Mouse (Mus musculus) brain, embryonic 14.5 days (tissue): ENCODE results near the gene Hoxb3. TPM values are rescaled to one million over a fixed set of nuclear protein-coding genes. Genes with fewer than 3 reads are reported as not detected.

Experiments
- DNase-seq: peaks from one replicate; pipeline ENCODE4 v3.0.0-alpha.2; 2011; ENCODE audit warnings: low read depth
- CTCF ChIP-seq: fragments of 200-500 bp; IDR thresholded peaks from 2 replicates; pipeline ENCODE4 v1.5.1; 2012; ENCODE audit warnings: inconsistent platforms, mild to moderate bottlenecking, moderate library complexity, borderline replicate concordance; ENCODE audit not compliant: insufficient read depth, insufficient read length; ENCODE audit errors: extremely low read depth
- POLR2A ChIP-seq: fragments of 200-500 bp; IDR thresholded peaks from 2 replicates; pipeline ENCODE4 v1.6.1; 2012; ENCODE audit warnings: mild to moderate bottlenecking, inconsistent platforms, borderline replicate concordance; ENCODE audit not compliant: poor library complexity, insufficient read depth, insufficient read length, severe bottlenecking; ENCODE audit errors: extremely low read depth
- polyA plus RNA-seq: library from polyadenylated mRNA; depleted of rRNA; stranded (reverse); fragments of >200 nt; gene quantifications from 2 replicates; pipeline ENCODE4 v1.2.3, GENCODE M21; 2012

Hoxb3 gene
- polyA plus RNA-seq, 1 experiment: 41.7 TPM

DNA sequence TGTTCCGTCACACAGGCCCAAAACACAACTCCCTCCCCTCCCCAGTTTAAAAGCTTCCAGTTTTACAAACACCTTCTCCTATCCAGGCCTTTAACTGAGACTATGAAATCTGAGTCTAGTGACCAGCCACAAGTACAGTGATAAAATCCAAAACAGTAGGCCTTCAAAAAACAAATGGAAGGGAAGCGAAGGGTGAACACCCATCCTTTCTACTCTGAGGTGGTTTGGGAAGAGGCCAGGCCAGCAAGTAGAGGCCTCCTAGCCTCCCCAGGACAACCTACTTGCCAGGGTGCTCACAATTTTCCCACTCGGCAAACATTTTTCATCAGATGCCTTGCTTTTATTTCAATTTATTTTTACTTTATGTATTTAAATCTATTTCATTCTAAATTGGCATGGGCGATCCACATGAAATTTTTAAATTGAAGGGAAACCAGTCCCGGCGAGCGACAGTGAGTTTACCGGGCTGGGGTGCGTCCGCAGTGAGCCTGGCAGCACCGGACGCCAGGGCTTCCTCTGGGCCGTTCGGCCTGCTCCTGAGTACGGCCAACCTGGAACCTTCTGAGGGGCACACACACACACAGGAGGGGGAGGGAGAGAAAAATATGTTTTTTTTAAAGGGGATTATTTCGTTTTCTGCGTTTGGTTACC lies 32.3 kb upstream of the Hoxb3 start:
- TF ChIP-seq POLR2A (no peak), CTCF (no peak)
- DNase-seq: no peak

DNA sequence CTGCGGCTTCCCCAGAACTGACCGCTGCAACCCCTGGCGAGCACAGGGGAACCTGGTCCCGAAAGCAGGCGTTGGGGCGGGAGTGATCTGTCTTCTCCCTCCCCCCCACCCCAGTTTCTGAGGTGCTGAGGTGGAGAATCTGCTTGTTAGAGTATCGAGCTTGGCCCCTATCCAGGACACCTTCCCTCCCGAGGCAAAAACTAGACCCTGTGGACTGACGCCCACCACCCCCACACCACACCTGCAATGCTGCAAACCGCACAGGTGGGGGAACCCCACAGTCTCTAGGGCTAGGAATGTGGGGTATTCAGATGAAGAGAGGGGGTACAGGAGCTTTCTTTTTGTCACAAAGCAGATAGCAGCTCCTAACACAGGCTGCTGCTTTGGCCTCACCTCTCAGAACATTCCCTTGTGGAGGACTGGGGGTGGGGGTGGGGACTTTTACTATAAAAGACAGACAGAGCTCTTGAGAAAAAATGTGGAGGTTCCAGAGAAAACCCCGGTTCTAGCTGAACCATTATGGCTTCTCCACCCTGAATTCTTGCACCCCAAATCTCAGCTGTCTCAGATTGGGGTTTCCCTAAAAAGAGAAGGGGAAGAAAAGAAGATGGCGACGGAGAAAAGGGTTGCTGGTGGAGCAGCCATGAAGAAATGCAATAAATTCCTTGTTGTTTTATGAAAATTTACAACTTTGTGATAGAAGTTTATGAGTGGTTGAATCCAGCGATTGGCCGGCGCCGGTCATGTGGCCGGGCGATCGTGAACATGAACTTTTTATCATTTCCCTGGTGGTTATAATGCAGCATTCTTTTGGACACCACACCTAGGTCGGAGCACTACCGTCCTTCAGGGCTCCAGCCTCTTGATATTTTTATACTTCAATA lies 31.2 kb upstream of the Hoxb3 start, which contains the start of gene Hoxb6:
TSS of gene Hoxb6 (plus strand) at position 796 of the 884 bp plus-strand sequence.
- TF ChIP-seq CTCF (no peak), POLR2A (no peak)
- DNase-seq: no peak

DNA sequence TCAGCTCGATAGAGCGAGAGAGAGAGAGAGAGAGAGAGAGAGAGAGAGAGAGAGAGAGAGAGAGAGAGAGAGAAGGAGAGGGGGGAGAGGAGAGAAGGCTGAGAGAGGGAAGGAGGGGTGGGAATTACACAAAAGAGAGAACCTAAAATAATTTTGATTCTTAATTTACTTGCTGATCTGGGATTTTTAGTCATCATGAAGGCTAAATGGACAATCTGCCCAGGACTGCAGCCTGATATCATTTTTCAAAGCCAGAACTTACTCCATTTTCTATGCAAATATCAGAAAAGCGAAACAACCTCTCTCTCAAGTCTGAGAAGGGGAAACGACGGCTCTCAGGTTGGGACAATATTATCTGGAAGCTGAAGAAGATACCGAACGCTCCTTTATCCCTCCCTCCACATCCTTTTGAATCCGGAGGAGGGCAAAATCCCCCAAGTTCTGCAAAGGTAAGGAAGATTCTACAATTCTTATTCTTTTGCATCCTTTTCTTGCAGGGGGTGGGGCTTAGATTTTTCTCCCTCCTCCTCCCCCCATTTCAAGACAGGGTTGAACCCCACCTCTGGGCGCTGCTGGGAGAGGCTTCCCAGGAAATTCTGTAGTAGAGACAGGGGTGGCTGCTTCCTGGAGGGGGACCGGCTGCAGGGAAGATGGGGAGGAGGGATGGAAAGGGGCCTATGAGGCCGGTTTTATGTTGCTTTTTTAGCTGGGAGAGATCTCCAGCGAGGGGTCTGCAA lies 30.4 kb upstream of the Hoxb3 start:
- DNase-seq: no peak
- TF ChIP-seq CTCF (no peak), POLR2A (no peak)

DNA sequence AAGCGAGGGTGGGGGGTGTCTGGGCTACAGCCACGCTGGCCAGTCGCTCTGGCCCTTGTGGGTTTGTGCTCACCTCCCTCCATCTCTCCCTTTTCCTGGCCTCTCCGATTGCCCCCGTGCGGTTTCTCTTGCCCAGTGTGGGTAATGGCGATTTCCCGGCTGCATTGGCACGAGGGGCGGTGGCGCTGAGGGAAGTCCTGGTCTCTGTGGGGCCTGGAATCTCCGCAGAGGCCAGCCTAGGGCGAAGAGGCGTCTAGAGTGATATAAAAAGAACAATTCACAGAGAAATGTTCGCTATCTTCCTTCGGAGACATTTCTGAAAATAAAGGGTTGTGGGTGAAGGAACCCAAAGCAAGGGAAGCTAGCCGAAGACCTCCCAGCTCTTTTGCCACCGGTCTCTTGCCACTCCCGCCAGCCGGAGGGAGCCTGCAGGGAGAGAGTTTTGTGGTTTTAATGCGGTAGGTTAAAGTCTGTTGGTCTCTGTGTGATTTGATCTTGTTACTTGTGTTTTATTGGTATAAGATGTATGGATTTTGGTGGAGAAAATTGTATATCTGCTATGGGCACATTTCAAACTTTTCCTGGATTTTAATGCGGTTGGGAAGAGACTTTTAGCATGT lies 29.7 kb upstream of the Hoxb3 start:
- TF ChIP-seq CTCF: no peak
- TF ChIP-seq POLR2A: no peak
- DNase-seq: no peak

DNA sequence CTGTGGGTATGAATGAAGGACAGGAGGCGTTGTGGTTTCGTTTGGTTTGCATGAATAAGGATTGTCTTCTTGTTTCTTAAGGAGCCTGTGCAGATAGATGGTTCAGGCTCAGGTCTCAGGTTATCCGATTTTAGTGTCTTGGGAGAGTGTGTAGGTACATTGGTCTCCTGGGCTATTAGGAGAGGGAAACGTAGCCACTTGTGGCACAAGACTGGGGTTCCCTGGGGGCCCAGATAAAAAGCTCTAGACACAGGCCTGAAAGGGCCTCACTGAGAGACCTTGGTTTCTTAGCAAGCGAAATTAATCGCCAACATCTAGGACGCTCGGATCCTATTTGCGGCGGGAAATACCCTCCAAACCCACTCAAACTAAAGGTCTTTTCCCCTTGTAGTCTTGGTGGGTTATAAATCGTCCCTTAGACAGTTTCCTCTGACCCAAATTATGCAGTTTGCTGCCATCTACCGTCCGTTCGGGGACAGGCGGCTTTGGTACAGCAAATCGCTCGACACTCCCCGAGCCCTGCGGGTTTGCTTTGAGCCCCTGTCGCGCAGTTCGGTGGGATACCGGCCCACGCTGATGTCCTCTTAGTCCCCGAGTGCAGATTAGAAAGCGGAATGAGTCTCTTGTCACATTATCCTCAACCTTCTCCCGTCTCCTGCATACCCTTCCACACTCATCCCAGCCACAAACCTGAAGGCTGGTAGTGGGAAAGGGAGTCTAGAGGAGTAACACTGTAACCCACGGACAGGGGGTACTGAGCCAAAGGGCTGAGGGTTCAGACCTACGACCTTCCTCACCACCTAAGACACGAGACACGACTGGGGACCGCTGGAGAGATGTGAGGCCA lies 28.7 kb upstream of the Hoxb3 start:
- TF ChIP-seq POLR2A (no peak), CTCF (peak; percentile 85)
- peak; percentile 86 for DNase-seq

DNA sequence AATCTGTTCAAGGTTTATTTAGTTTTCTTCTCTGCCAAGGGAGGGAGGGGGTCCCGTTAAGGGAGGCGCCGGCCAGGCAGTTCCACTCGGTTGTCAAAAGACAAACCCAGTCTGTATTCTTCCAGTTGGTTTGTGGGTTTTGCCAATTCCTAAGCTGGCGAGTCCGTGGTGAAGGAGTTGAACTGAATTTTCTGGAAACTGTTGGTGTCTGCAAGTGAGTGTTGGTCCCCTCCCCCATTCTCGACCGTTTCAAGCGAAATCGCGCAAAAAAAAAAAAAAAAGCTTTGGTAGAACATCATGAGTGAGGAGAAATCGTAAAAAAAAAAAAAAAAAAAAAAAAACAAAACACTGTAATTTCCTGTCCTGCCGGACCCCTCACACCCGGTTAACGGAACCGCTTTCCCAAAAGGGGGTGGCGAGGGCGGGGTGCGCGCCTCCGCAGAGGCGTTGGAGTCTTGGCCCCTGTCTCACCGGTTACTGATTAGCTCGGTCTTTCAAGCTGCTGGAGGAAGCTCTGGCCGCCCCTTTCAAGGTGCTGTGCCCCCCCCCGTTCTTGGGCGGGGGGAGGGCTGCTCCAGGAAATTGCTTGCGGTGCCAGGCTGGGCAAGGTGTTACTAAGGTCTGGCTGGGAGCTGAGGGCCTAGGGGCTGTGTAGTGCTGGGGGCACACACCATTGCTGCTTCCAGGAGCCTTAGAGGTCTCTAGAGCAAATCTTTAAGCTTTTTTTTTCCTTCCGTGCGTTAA lies 27.9 kb upstream of the Hoxb3 start:
- no peak for TF ChIP-seq POLR2A
- no peak for TF ChIP-seq CTCF

DNA sequence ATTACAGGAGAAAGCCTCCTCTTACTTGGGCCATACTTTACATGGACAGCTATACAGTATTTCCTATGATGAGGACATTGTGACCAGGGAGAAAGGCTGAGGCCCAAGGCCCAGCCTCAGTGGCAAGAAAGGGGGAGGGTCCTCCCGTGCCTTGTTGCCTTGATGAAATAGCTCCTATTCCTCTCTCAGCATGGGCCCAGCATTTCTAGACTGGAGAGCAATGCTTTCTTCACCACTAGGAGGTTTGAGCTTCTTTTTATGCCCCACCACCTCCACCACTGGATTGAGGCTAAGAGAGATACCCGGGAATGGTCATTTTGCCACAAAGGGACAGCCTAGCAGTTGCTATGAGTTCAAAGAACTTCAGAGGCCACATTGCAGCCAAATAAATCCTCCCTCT lies 26.1 kb upstream of the Hoxb3 start:
- TF ChIP-seq CTCF: peak; percentile 3; the same call in 1 of the 2 replicates
- no peak for TF ChIP-seq POLR2A
- no peak for DNase-seq

More for the DNA sequence above, 27.9 kb upstream of the Hoxb3 start:
- no peak for DNase-seq

DNA sequence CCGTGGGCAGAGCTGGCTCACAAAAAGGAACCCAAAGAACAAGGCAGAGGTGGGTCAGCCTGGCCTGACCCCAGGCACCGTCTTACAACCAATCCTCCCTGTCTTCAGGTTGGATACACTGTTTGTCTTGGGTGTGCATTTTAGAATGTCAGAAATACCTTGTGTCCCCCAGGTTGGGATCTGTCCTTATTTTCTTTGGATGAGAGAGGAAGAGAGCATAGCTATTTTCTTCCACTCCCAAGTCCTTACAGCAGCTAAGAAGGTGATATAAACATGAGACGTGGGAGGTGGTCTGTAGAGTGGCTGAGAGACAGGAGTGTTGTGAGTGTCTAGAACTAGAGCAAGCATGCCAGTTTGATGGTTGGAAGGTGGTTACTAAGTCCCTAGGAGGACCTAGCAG lies 25.7 kb upstream of the Hoxb3 start:
- DNase-seq: no peak
- TF ChIP-seq POLR2A (no peak), CTCF (no peak)

DNA sequence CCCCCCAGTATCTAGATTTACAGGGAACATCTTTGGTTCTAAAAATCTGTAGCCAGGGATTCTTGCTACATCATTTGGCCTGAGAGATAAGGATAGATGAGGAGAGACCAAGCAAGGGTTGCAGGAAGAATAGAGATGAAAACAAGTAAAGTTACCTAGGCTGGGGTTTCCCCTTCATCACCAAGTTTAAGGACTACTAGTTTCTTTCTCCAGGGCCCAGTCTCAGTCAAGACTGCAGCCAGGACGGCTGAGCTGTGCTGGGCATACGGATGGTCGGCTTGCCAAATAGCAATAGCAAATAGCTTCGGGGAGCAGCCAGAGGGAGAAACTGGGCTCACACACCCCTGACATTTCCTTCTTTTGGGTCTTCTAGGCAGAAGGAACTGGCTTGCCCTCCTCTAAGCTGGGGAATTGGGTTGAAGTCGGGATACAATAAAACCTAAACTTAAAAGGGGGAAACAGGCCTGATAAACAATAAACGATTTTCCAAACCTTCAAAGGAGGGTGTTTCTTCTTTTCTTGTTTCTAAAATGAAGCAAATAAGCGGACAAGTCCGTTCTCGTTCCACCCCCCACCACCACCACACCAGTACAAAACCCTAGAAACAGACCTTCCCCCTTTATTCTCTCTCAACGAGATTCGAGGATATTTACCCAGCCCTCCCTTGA lies 25.0 kb upstream of the Hoxb3 start:
- DNase-seq: no peak

More for the DNA sequence above, 25.0 kb upstream of the Hoxb3 start:
- no peak for TF ChIP-seq POLR2A
- no peak for TF ChIP-seq CTCF
